ENCODE assay signal across 24 mouse cellular contexts in genomic region chr10:117670092-117670491, GRCm38 (mm10). TPM values are rescaled to one million over a fixed set of nuclear protein-coding genes. Genes with fewer than 3 reads are reported as not detected.
A peak's percentile ranks its signal among the peaks of the same experiment; 100 is the strongest.
DNase-seq lines count a peak whose midpoint lies in the region; ATAC-seq lines count a peak whose summit lies in the region.
"Had no signal": no experiment of that assay in that cellular context is flagged by ENCODE, and none has a peak within 500 bp of the region (broad histone marks: within the 10 kb centered on the region; RNA-seq: fewer than 3 reads in every experiment).

No protein-coding gene starts in this region.

- H3K4me1 ChIP-seq in embryonic facial prominence, embryonic 10.5 days: peaks cover 21% of the 10 kb centered on the region
- peaks cover 8% of the 10 kb centered on the region; the same call in 1 of the 2 replicates for H3K4me1 ChIP-seq in embryonic facial prominence, embryonic 14.5 days (ENCODE audit: control insufficient read depth, insufficient read depth, low read length)
- H3K4me1 ChIP-seq in limb, embryonic 12.5 days (replicated peaks): peaks cover 40% of the 10 kb centered on the region
- 0 out of 2 replicates have a peak, but pooled peaks cover 5% of the 10 kb centered on the region for H3K4me1 ChIP-seq in stomach, embryonic 15.5 days
- peaks cover 5% of the 10 kb centered on the region; the same call in 1 of the 2 replicates for H3K4me1 ChIP-seq in kidney, embryonic 16.5 days (ENCODE audit: insufficient read depth, low read length)
- H3K4me1 ChIP-seq: heart, embryonic 15.5 days had no signal

- H3K4me3 ChIP-seq in embryonic facial prominence, embryonic 10.5 days: no peak overlapping the region
- H3K4me3 ChIP-seq in embryonic facial prominence, embryonic 14.5 days (ENCODE audit: low read depth, low read length): no peak overlapping the region
- no peak overlapping the region for H3K4me3 ChIP-seq in limb, embryonic 12.5 days (replicated peaks)
- H3K4me3 ChIP-seq in stomach, embryonic 15.5 days (replicated peaks): no peak overlapping the region
- H3K4me3 ChIP-seq in kidney, embryonic 16.5 days (ENCODE audit: low read length): no peak overlapping the region
- H3K4me3 ChIP-seq: forebrain, embryonic 12.5 days; gastrocnemius, adult 2 months; heart, embryonic 15.5 days; left cerebral cortex, adult 2 months; myocyte; neural tube, embryonic 13.5 days had no signal

- WGBS in embryonic facial prominence, embryonic 10.5 days: 60% methylated on average over 3 of the region's 3 CpGs
- WGBS in embryonic facial prominence, embryonic 14.5 days: 45% methylated on average over 3 of the region's 3 CpGs
- WGBS in limb, embryonic 12.5 days: 23% methylated on average over 3 of the region's 3 CpGs
- WGBS in stomach, embryonic 15.5 days: 86% methylated on average over 3 of the region's 3 CpGs
- 62% methylated on average over 3 of the region's 3 CpGs for WGBS in kidney, embryonic 16.5 days

- H3K4me2 ChIP-seq in embryonic facial prominence, embryonic 14.5 days (ENCODE audit: low read depth, low read length): no peak overlapping the region
- H3K4me2 ChIP-seq in limb, embryonic 12.5 days: 0 out of 2 replicates have a peak overlapping the region, but pooled peaks have one; percentile 26
- H3K4me2 ChIP-seq in stomach, embryonic 15.5 days: no peak overlapping the region
- H3K4me2 ChIP-seq in kidney, embryonic 16.5 days (replicated peaks; ENCODE audit: low read depth, low read length): no peak overlapping the region
- H3K4me2 ChIP-seq: forebrain, embryonic 12.5 days; heart, embryonic 15.5 days; hindbrain, embryonic 14.5 days; neural tube, embryonic 13.5 days had no signal

- DNase-seq in embryonic facial prominence, embryonic 10.5 days (ENCODE audit: low spot score): no peak
- DNase-seq in embryonic facial prominence, embryonic 14.5 days (ENCODE audit: low spot score): no peak
- no peak for DNase-seq in lung, postnatal 36 days
- no peak for DNase-seq in right cerebral cortex, postnatal 4 days
- DNase-seq: adrenal gland, adult 8-10 months; cerebellum, adult 8-10 months; heart, postnatal 36 days; retina, postnatal 1 day; thymus, adult 2 months; thymus, postnatal 4 days had no signal

- no peaks in the 10 kb centered on the region for H3K9me3 ChIP-seq in embryonic facial prominence, embryonic 10.5 days
- no peaks in the 10 kb centered on the region for H3K9me3 ChIP-seq in embryonic facial prominence, embryonic 14.5 days (ENCODE audit: control insufficient read depth, low read length)
- no peaks in the 10 kb centered on the region for H3K9me3 ChIP-seq in limb, embryonic 12.5 days
- H3K9me3 ChIP-seq in stomach, embryonic 15.5 days: no peaks in the 10 kb centered on the region
- no peaks in the 10 kb centered on the region for H3K9me3 ChIP-seq in kidney, embryonic 16.5 days (ENCODE audit: low read length)
- H3K9me3 ChIP-seq: forebrain, embryonic 12.5 days; heart, embryonic 15.5 days; neural tube, embryonic 13.5 days had no signal

- H3K27me3 ChIP-seq in embryonic facial prominence, embryonic 10.5 days (replicated peaks; ENCODE audit: low read depth, poor library complexity, severe bottlenecking): no peaks in the 10 kb centered on the region
- no peaks in the 10 kb centered on the region for H3K27me3 ChIP-seq in embryonic facial prominence, embryonic 14.5 days (replicated peaks; ENCODE audit: control insufficient read depth, insufficient read depth, low read length)
- H3K27me3 ChIP-seq in limb, embryonic 12.5 days: no peaks in the 10 kb centered on the region
- no peaks in the 10 kb centered on the region for H3K27me3 ChIP-seq in stomach, embryonic 15.5 days (replicated peaks)
- no peaks in the 10 kb centered on the region for H3K27me3 ChIP-seq in kidney, embryonic 16.5 days (ENCODE audit: insufficient read depth, low read length)
- H3K27me3 ChIP-seq: heart, embryonic 15.5 days; neural tube, embryonic 13.5 days had no signal

- no peak for ATAC-seq in embryonic facial prominence, embryonic 14.5 days (ENCODE audit: low read depth)
- peak; percentile 5; the same call in 1 of the 2 replicates for ATAC-seq in limb, embryonic 12.5 days (ENCODE audit: insufficient number of reproducible peaks, insufficient read depth, low FRiP score, low TSS enrichment, low read depth)
- ATAC-seq in stomach, embryonic 15.5 days (ENCODE audit: insufficient read depth, low FRiP score, low read depth): no peak
- no peak for ATAC-seq in kidney, embryonic 16.5 days (ENCODE audit: low FRiP score, low TSS enrichment)
- ATAC-seq: activated CD4-positive, CD25-positive, alpha-beta regulatory T cell, adult 4 months; inflammation-experienced regulatory T-cells, adult 6 months; midbrain, embryonic 16.5 days had no signal

- peak overlapping the region; percentile 60 for H3K27ac ChIP-seq in embryonic facial prominence, embryonic 10.5 days (replicated peaks)
- H3K27ac ChIP-seq in embryonic facial prominence, embryonic 14.5 days (replicated peaks; ENCODE audit: low read depth, low read length): peak overlapping the region; percentile 52; the same call in 1 of the 2 replicates
- H3K27ac ChIP-seq in limb, embryonic 12.5 days: peak overlapping the region; percentile 92
- H3K27ac ChIP-seq in stomach, embryonic 15.5 days: 0 out of 2 replicates have a peak overlapping the region, but pooled peaks have one; percentile 31
- H3K27ac ChIP-seq in kidney, embryonic 16.5 days (ENCODE audit: low read length): no peak overlapping the region
- H3K27ac ChIP-seq: forebrain, embryonic 12.5 days; gastrocnemius, adult 2 months; heart, embryonic 15.5 days; hindbrain, embryonic 14.5 days; macrophage; neural tube, embryonic 13.5 days had no signal

- H3K36me3 ChIP-seq in embryonic facial prominence, embryonic 10.5 days (replicated peaks): no peaks in the 10 kb centered on the region
- H3K36me3 ChIP-seq in embryonic facial prominence, embryonic 14.5 days (ENCODE audit: control insufficient read depth, insufficient read depth, low read length): no peaks in the 10 kb centered on the region
- H3K36me3 ChIP-seq in limb, embryonic 12.5 days: no peaks in the 10 kb centered on the region
- no peaks in the 10 kb centered on the region for H3K36me3 ChIP-seq in stomach, embryonic 15.5 days
- H3K36me3 ChIP-seq in kidney, embryonic 16.5 days (ENCODE audit: insufficient read depth, low read length): no peaks in the 10 kb centered on the region
- H3K36me3 ChIP-seq: forebrain, embryonic 12.5 days; heart, embryonic 15.5 days; neural tube, embryonic 13.5 days had no signal

- H3K9ac ChIP-seq in embryonic facial prominence, embryonic 14.5 days (ENCODE audit: low read depth, low read length): no peak overlapping the region
- H3K9ac ChIP-seq in limb, embryonic 12.5 days (replicated peaks): no peak overlapping the region
- no peak overlapping the region for H3K9ac ChIP-seq in stomach, embryonic 15.5 days
- H3K9ac ChIP-seq in kidney, embryonic 16.5 days (replicated peaks; ENCODE audit: low read length): no peak overlapping the region
- H3K9ac ChIP-seq: forebrain, embryonic 12.5 days; heart, embryonic 15.5 days; hindbrain, embryonic 14.5 days; neural tube, embryonic 13.5 days had no signal

RNA-seq across cellular contexts. Expression of gene Mdm2, which starts 40.5 kb away (rescaled TPM):
- 58.9 and 64.4 TPM in 2 replicates for polyA plus RNA-seq in embryonic facial prominence, embryonic 10.5 days (2016; fragmentation: Nextera tagmentation; extraction: Ambion mirVana)
- 33.8 and 34.1 TPM in 2 replicates for polyA plus RNA-seq in embryonic facial prominence, embryonic 14.5 days (2014; fragmentation: Nextera tagmentation; extraction: Ambion mirVana)
- polyA plus RNA-seq in limb, embryonic 12.5 days (2016; fragmentation: Nextera tagmentation; extraction: Ambion mirVana): 57.9 and 59.7 TPM in 2 replicates
- 38.2 and 44.1 TPM in 2 replicates for polyA plus RNA-seq in stomach, embryonic 15.5 days (2015; fragmentation: Nextera tagmentation; extraction: Ambion mirVana)
- polyA plus RNA-seq in kidney, embryonic 16.5 days (2015; fragmentation: Nextera tagmentation; extraction: Ambion mirVana): 46.0 and 50.1 TPM in 2 replicates

RNA-seq across cellular contexts. Expression of gene Cpm, which starts 40.8 kb away (rescaled TPM):
- 8.3 and 11.6 TPM in 2 replicates for polyA plus RNA-seq in embryonic facial prominence, embryonic 10.5 days (2016; fragmentation: Nextera tagmentation; extraction: Ambion mirVana)
- polyA plus RNA-seq in embryonic facial prominence, embryonic 14.5 days (2014; fragmentation: Nextera tagmentation; extraction: Ambion mirVana): 37.6 and 43.6 TPM in 2 replicates
- 30.0 and 35.3 TPM in 2 replicates for polyA plus RNA-seq in limb, embryonic 12.5 days (2016; fragmentation: Nextera tagmentation; extraction: Ambion mirVana)
- 57.1 and 57.7 TPM in 2 replicates for polyA plus RNA-seq in stomach, embryonic 15.5 days (2015; fragmentation: Nextera tagmentation; extraction: Ambion mirVana)
- 31.2 and 33.6 TPM in 2 replicates for polyA plus RNA-seq in kidney, embryonic 16.5 days (2015; fragmentation: Nextera tagmentation; extraction: Ambion mirVana)
